Mouse (Mus musculus) right cerebral cortex, postnatal 14 days (tissue): Measurements from ENCODE around the gene Mettl7a1.
"Not testable (repeated sequence)": the region's sequence is repeated elsewhere in the genome, so short reads cannot be mapped to it uniquely, and the experiment has no call there.

Source experiments
- DNase-seq: peaks from one replicate; pipeline ENCODE4 v3.0.0; 2022

The Mettl7a1 gene

DNA sequence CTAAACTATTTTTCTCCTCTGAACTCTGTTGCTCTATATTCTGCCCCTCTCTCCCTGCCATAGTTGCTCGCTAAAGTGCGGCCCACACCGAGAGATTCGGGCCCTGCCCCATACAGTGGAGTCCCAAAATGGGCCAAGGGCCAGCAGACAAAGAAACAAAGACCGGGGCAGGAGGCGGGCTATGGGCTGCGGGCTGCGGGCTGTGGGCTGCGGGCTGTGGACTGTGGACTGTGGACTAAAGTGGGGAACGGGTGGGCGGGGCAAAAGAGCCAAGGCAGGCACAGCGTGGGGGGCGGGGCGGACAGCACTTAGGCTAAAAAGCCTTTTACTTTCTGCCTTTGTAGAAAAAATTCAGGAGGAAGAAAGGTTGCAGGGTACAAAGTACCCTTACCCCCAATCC, 42.8 kb downstream of the Mettl7a1 start:
- no peak for DNase-seq

DNA sequence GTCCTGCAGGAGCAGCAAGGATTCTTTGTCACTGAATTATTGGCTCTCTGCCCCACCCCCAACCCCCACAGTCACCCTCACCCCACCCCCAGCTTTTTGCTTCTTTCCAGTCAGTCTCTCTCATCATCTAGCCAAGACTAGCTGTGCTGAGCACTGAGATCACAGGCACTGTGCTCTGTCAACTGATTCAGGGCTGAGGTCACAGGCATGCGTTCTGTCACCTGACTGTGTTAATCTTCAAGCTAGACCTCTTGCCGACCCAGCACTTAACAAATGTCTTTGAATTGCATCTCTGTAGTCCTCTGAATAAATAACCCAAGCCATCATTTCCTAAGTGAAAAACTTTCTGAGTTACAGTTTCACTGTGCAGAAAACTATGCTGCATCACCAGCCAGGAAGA, 45.6 kb downstream of the Mettl7a1 start:
- DNase-seq, result no peak

DNA sequence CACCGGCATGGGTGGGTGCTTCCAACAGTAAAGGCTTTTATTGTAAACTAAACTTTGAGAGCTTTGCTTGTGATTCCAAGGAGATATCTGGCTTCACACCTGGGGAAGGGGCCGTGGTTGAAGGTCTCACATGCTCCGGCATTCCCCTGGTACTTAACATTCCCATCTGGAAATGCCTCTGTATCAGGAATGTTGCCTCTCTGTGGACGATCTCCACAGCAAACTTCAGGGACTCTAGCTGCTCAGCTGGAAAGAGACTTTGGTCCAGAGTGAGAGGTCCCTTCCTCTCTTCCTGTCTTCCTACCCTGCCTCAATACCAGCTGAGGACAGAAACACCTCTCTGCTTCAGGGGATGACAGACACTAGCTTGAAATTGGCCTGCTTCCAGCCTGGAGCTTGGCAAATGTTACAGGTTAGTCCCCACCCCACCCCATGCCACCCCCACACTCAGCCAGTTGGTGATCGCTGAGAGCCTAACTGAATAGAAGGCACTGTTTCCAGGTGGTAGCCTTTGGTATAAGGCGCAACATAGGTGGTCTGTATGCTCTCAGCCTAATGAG, 47.6 kb downstream of the Mettl7a1 start:
- DNase-seq, result no peak

GRCm38 (mm10) chr15:100352711-100353250, 48.8 kb downstream of the Mettl7a1 start, which contains the start of the genes Methig1 and Mettl7a2:
Gene Methig1, plus strand, starts transcription at chr15:100353149.
Gene Mettl7a2, plus strand, starts transcription at chr15:100353200.
- no peak for DNase-seq

GRCm38 (mm10) chr15:100353399-100353798, 49.5 kb downstream of the Mettl7a1 start:
- not testable (repeated sequence) for DNase-seq

GRCm38 (mm10) chr15:100355876-100356275, 51.9 kb downstream of the Mettl7a1 start:
- no peak for DNase-seq

- no peak for DNase-seq
Measured at GRCm38 (mm10) chr15:100364242-100364641, 60.3 kb downstream of the Mettl7a1 start, which contains the start of gene Higd1c. Gene Higd1c, plus strand, starts transcription at chr15:100364542.

DNA sequence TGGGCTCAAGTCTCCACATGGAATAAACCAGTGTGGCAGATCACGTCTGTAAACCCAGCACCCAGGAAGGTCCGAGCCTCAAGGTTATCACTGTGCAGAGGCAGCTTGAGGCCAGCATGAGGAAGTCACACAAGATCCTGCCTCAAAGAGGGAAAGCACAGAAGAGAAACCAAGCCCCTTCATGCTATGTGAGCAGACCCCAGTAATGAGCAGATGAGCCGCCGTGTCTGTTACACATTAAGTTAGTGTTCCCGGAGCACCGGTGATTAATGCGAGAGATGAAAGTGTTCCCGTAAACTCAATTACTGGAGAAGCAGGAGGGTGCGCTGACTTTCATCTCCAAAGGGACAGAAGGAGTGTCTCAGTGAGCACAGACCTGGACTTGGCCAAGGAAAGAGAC, 62.0 kb downstream of the Mettl7a1 start:
- DNase-seq, result not testable (repeated sequence)

DNA sequence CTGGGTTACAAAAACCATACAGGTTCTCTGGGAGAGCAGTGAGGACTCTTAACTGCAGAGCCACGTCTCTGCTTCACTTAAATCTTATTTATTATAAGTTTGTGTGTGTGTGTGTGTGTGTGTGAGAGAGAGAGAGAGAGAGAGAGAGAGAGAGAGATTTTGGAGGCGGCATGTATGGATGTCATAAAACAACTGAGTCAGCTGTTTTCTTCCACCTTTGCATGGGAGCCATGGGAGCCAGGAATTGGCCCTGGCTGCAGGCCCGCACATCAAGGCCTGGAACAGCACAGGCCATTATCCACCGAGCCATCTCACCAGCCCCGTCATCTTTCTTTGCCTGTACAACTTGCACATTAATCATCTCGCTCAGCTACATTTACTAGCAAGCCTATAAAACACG, 63.2 kb downstream of the Mettl7a1 start:
- no peak for DNase-seq

DNA sequence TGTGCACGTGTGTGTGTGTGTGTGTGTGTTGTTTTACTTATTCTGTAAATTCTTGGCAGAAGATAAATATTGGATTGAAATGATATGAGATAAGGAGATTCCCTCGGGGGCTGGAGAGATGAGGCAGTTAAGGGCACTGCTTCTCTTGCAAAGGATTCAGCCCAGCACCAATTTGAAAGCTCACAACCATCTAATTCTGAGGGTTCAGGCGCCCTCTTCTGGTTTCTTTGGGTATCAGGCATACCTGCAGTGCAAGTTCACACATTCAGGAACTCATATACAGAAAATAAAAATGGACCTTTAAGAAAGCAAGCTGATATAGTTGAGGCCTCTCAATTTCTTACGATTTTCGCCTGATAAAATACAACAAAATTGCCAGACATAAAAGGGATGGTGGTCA, 71.1 kb downstream of the Mettl7a1 start:
- DNase-seq, result peak; percentile 71

DNA sequence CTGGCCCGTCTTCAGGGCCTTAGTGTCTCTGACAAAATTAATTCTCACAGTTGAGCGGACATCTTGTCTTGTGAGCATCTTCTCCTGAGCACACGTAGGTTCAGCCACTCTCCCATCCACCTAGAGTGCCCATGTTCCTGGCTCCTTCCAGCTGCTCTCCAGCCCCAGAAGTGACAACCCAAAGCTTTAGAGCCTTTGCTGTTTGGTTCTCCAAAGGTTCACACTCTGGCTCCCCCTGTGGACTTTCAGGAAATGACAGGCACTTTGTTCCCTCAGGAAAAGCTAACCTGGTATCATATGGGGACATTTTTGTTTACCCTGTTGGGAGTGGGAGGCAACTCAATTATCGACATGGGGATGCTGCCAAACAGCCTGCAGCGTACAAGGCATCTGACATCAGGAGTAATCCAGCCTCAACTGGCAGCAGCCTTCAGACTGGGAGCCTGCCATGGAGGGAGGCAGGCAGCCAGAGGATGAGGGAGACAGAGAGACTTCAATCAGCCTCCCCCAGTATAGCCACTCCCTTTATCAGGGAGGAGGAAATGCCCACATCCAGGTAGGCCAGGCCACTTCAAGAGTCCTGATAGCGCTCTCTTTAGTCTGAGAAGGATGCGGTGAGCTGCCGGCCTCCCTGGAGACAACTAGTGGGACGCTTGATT, 74.0 kb downstream of the Mettl7a1 start:
- not testable (repeated sequence) for DNase-seq
